Mouse (Mus musculus): ENCODE results near the gene Tbx19. TPM values are rescaled to one million over a fixed set of nuclear protein-coding genes. Genes with fewer than 3 reads are reported as not detected.
A peak's percentile ranks its signal among the peaks of the same experiment; 100 is the strongest.

Tbx19 gene
- total RNA-seq, 2 experiments from 2014 or later = not detected

DNA sequence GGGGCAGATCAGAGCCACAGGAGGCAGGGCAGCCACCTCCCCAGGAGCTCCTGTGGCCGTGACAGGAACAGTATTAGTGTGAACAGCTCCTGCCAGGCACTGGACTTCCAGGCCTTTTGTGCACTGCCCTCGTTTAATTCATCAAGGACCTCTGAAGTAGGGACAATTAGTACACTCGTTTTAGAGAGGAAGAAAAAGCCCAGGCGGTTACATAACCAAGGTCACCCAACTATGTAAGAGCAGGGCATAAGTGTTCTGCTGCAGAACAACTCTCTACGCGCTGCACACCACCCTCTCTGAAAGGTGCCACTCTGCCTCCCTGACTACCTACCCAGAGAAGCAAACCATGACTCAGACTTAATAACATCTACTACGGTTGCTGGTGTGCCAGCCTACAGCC lies 24.5 kb upstream of the Tbx19 start:
- DNase-seq (ENCODE audit: low spot score in 2 of 2) = no peak

GRCm38 (mm10) chr1:165184178-165184577 lies 23.6 kb upstream of the Tbx19 start:
- no peak for DNase-seq (ENCODE audit: low spot score in 2 of 2)

GRCm38 (mm10) chr1:165183400-165183799 lies 22.8 kb upstream of the Tbx19 start:
- DNase-seq (ENCODE audit: low spot score in 2 of 2) = no peak

GRCm38 (mm10) chr1:165179321-165179720 lies 18.7 kb upstream of the Tbx19 start:
- DNase-seq (ENCODE audit: low spot score in 2 of 2) = no peak

- no peak for DNase-seq (ENCODE audit: low spot score in 2 of 2)
Measured at GRCm38 (mm10) chr1:165178075-165178474, 17.5 kb upstream of the Tbx19 start.

- DNase-seq (ENCODE audit: low spot score in 2 of 2) = no peak
Measured at GRCm38 (mm10) chr1:165174059-165174616, 13.6 kb upstream of the Tbx19 start.

GRCm38 (mm10) chr1:165171277-165171676 lies 10.7 kb upstream of the Tbx19 start:
- DNase-seq (ENCODE audit: low spot score in 2 of 2) = no peak

GRCm38 (mm10) chr1:165170157-165170556 lies 9.6 kb upstream of the Tbx19 start:
- DNase-seq (ENCODE audit: low spot score in 2 of 2) = no peak

DNA sequence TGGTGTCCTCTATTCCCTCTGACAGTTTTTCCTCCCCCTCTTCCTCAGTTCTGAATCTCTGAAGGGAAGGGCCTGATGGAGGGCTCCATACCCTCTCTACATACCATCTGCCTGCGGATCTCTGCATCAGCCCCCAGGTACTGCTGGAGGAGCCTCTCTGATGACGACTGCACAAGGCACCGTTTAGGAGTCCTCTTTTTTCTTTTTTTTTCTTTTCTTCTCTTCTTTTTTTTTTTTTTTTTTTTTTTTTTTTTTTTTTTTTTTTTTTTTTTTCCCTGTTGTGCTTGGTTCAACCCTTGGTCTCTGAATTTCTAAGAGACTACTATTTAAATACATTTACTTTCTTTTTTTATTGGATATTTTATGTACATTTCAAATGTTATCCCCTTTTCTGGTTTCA lies 8.9 kb upstream of the Tbx19 start:
- no peak for DNase-seq (ENCODE audit: low spot score in 2 of 2)

GRCm38 (mm10) chr1:165164920-165165319 lies 4.3 kb upstream of the Tbx19 start:
- DNase-seq (ENCODE audit: low spot score in 2 of 2) = no peak

DNA sequence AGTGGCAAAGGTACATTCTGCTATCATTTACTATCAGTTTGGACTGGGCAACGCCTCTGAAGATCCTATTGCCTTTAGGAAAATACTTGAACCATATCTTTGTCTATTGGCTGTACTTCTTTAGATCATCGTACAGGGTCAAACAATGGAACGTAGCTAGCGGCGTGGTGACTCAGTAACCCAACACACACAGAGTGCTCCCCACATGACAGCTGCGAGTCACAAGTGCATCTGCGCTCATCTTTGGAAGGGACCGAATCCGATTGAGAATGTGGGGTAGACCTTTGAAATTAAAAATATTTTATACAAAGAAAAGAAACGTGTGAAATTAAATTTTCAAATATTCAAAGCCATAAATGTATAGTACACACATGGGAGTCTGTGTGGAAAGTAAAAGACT lies 1.7 kb downstream of the Tbx19 start:
- no peak for DNase-seq (ENCODE audit: low spot score in 2 of 2)

DNA sequence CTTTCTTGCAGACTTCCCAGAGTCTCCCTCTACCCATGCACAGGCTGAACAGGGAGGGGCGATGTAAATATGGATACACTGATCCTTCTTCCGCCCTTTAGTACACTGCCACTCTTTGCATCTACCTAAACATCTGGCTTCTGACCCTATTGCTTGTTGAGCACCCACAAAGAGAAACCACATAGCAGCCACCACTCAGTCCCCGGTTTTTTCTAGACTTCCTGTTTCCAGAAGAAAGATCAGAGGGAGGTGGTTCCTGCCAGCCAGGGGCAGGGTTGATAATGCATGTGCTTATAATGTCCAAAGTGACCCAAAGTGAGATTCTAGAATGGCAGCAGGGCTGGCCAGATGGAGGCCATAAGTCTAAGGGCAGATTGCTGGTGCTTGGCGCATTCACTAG lies 6.4 kb downstream of the Tbx19 start:
- DNase-seq (ENCODE audit: low spot score in 2 of 2) = no peak

DNA sequence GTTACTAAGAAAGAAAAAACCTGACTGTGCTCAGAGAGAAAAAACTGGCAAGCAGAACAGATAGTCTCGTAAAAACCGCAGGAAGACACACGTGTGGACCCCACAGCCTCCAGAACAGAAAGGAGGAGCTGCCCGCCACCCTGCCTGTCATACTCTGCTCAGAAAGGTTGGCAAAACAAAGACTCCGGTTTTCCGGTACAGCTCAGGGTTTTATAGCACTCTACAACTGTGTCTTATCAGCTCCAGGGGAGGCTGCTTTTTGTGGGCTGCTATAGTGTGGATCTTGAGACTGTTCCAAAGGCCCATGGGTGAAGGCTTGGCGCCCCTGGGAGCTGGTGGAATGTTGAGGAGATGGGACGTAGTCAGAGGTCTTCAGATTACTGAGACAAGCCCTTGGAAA lies 9.4 kb downstream of the Tbx19 start:
- no peak for DNase-seq (ENCODE audit: low spot score in 2 of 2)

- DNase-seq (ENCODE audit: low spot score in 2 of 2) = no peak
Measured at GRCm38 (mm10) chr1:165142343-165142916, 18.1 kb downstream of the Tbx19 start.

- no peak for DNase-seq (ENCODE audit: low spot score in 2 of 2)
Measured at GRCm38 (mm10) chr1:165140227-165140626, 20.3 kb downstream of the Tbx19 start.

DNA sequence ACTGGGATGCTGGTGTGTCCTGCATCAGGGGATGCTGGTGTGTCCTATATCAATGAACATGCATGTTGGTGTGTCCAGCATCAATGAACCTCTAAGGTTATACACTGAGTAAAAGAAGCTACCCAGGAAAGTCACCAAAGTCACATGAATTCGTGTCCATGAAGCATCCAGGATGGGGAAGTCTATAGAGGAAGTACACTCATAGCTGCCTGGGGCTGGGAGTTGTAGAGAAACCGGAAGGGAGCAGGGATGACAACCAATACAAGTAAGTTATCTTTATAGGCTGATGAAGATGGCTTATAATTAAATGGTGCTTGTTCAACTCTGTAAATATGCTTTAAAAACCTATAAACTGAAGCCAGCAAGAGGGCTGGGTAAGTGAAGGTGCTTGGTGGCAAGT lies 26.7 kb downstream of the Tbx19 start:
- no peak for DNase-seq (ENCODE audit: low spot score in 2 of 2)

GRCm38 (mm10) chr1:165133279-165133678 lies 27.3 kb downstream of the Tbx19 start:
- no peak for DNase-seq (ENCODE audit: low spot score in 2 of 2)

DNA sequence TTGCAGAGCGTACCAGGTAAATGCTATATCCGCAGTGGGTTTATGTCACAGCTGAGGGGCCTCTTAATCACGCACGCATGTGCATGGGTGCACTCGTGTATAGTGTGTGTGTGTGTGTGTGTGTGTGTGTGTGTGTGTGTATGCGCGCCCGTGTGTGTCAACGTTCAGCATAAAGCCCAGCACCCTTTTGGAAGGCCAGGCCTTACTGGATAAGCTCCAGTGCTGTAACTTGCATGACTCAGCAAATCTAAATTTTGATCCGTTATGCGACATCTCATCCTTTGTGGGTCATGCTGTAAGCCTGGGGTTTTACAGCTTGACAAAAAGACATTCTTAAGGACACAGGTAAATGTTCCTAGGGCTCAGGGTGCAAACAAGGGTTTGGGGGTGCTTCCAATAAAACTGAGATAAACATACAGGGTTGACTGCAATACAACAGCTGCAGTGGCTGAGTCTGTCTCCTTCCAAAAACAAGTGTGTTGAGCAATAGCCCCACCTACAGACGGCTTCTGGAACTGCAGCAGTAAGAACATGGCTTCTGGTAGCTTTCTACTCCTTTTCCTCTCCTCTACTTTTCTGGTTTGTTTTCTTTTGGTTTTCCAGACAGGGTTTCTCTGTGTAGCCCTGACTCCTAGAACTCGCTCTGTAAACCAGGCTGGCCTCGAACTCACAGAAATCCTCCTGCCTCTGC lies 28.2 kb downstream of the Tbx19 start:
- DNase-seq (ENCODE audit: low spot score in 2 of 2) = peak in 1 of 2 experiments; percentile 32

DNA sequence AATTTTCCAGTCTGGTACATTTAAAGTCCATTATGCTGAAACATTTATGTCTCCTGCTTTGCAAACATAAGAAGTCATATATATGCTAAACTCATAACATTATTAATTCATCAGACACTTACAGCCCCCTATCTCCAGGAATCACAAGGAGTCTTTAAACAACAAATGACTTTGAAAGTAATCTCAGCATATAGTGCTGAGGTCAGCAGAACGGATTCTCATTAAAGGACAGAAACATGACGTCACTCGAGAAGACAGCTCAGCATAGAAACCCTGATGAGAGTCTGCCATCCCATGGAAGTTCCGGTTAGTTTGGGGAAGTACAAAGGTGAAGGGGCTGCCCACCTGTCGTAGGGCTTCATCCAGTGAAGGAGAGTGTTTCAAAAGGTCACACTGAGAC lies 31.0 kb downstream of the Tbx19 start:
- no peak for DNase-seq (ENCODE audit: low spot score in 2 of 2)

GRCm38 (mm10) chr1:165121096-165121495 lies 39.5 kb downstream of the Tbx19 start:
- DNase-seq (ENCODE audit: low spot score in 2 of 2) = no peak

DNA sequence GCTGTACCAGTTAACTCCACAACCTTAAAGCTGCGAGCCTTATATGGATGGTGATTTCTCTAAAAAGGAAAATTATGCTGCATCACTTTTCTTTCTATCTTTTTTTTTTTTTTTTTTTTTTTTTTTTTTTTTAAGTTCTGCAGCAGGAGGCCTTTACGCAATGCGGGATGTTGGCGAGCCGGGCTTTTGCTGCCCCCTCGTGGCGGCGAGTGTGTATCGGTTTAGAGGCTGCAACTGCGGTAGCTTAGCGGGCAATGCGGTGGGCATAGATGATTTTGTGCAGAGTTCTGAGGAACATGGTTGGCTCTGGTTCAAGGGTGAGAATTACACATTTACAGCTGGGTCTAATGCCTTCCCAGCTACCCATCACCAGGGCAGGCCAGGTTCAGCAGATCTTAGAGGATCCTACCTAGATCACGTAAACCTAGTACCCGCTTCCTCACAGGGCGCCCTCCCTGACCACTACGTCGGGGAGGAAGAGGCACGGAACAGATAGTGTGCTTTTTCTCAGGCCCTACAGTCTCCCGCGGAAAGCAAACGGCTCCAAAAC lies 40.1 kb downstream of the Tbx19 start:
- DNase-seq (ENCODE audit: low spot score in 2 of 2) = peak; percentile 67 to 72

GRCm38 (mm10) chr1:165119760-165120159 lies 40.8 kb downstream of the Tbx19 start:
- no peak for DNase-seq (ENCODE audit: low spot score in 2 of 2)
